Mouse (Mus musculus) forebrain, embryonic 15.5 days (tissue): ENCODE results near the gene Vav2. TPM values are rescaled to one million over a fixed set of nuclear protein-coding genes. Genes with fewer than 3 reads are reported as not detected.

Experiments used
- ATAC-seq: fragments of 200-750 bp; cut with Nextera tagmentation; replicated peaks from 2 replicates; pipeline ENCODE4 v1.8.0; 2017; ENCODE audit warnings: mild to moderate bottlenecking, moderate TSS enrichment, moderate library complexity
- H3K27ac ChIP-seq: fragments of 300-500 bp; sonication (generic); replicated peaks from 2 replicates; pipeline ENCODE4 v1.5.1; 2015; ENCODE audit warnings: mild to moderate bottlenecking, inconsistent platforms
- H3K27me3 ChIP-seq: fragments of 300-500 bp; sonication (generic); 2 replicates; pipeline ENCODE4 v1.6.1; 2015; ENCODE audit warnings: inconsistent platforms
- H3K36me3 ChIP-seq: fragments of 300-500 bp; sonication (generic); 2 replicates; pipeline ENCODE4 v1.6.1; 2015; ENCODE audit warnings: mild to moderate bottlenecking, inconsistent platforms
- H3K4me1 ChIP-seq: fragments of 300-500 bp; sonication (generic); 2 replicates; pipeline ENCODE4 v1.6.1; 2015; ENCODE audit warnings: inconsistent platforms
- H3K4me2 ChIP-seq: fragments of 300-500 bp; sonication (generic); replicated peaks from 2 replicates; pipeline ENCODE4 v1.6.1; 2015; ENCODE audit warnings: mild to moderate bottlenecking, inconsistent platforms
- H3K4me3 ChIP-seq: fragments of 300-500 bp; sonication (generic); 2 replicates; pipeline ENCODE4 v1.5.1; 2015; ENCODE audit warnings: mild to moderate bottlenecking, inconsistent platforms
- H3K9ac ChIP-seq: fragments of 300-500 bp; sonication (generic); replicated peaks from 2 replicates; pipeline ENCODE4 v1.6.1; 2015; ENCODE audit warnings: mild to moderate bottlenecking, inconsistent platforms
- H3K9me3 ChIP-seq: fragments of 300-500 bp; sonication (generic); 2 replicates; pipeline ENCODE4 v1.6.1; 2016; ENCODE audit warnings: inconsistent platforms
- WGBS: fragments of 180-500 bp; shearing (Covaris S2); methylation state at CpG from one replicate; pipeline ENCODE4 v1.1.7; 2015; ENCODE audit warnings: mixed read lengths; 5-methylcytosine and 5-hydroxymethylcytosine counted together
- polyA plus RNA-seq: library from polyadenylated mRNA; unstranded; fragments of >200 nt; fragmentation: Nextera tagmentation; extraction: Ambion mirVana; gene quantifications from 2 replicates; pipeline ENCODE4 v1.2.1, GENCODE M21; 2015

The Vav2 gene
- polyA plus RNA-seq, 1 experiment from 2014 or later = 13.9 TPM

DNA sequence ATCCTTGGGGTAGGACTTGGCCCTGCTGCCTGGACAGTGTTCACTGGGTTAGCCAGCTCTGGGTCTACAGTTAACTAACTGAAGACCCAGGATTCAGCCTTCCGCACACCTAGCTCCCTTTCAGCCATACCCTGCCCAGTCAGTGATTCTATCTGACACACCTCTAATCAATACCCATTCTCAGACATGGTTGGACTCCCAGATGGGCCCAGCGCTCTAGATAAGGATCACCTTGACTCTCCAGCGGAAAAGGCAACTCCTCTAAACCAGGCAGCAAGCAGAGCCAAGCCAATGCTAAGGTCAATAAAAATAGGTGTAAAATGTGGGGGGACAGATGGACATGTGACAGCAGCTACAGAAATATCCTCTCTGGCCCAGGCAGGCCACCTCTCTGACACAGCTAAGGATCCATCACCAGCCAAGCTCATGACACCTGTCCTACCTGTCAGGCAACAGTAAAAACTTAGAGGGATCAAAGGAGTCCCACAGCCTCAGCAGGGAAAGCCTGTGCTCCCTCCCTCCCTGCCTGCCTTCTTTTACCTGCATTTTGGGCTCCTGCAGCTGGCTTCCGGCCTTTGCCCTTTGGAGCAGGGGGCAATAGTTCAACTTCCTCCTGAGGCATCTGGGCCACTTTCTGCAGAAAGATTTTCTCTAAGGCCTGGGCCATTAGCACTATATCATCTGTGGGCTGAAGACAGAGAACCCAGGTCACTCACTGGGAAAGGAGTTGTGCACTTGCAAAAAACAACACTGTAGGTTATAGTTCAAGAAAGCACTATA lies 35.2 kb upstream of the Vav2 start:
- no peak overlapping the region for H3K9ac ChIP-seq
- peaks cover 71% of the 10 kb centered on the region for H3K36me3 ChIP-seq
- 92% methylated on average over 4 of the region's 4 CpGs for whole genome bisulfite sequencing
- H3K4me2 ChIP-seq = no peak overlapping the region
- no peak overlapping the region for H3K4me3 ChIP-seq
- H3K27me3 ChIP-seq = no peaks in the 10 kb centered on the region
- H3K4me1 ChIP-seq = no peaks in the 10 kb centered on the region
- no peak overlapping the region for H3K27ac ChIP-seq
- H3K9me3 ChIP-seq = no peaks in the 10 kb centered on the region
- ATAC-seq = no peak

DNA sequence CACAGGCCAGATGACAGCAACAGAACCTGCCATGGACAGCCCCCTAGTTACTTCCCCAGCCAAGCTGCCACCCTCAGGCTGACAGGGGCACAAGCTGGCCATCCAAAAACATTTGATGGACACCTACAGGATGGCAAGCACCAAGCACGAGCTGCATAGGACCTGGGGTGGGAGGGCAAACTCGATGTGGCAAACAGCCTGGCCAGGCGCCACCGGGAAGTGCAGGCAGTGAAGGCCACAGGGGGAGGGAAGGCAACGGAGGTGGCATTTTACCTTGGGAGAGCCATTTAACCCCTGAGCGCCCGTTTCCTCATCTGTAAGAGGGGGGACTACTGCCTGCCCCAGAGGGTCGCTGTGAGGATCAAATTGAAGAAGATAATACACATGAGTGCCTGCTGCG lies 33.8 kb upstream of the Vav2 start:
- Histone ChIP-seq H3K36me3 (peaks cover 84% of the 10 kb centered on the region), H3K27ac (no peak overlapping the region), H3K4me3 (no peak overlapping the region), H3K4me2 (no peak overlapping the region), H3K27me3 (no peaks in the 10 kb centered on the region), H3K9ac (no peak overlapping the region), H3K4me1 (no peaks in the 10 kb centered on the region), H3K9me3 (no peaks in the 10 kb centered on the region)
- WGBS = 67% methylated on average over 9 of the region's 9 CpGs
- no peak for ATAC-seq

DNA sequence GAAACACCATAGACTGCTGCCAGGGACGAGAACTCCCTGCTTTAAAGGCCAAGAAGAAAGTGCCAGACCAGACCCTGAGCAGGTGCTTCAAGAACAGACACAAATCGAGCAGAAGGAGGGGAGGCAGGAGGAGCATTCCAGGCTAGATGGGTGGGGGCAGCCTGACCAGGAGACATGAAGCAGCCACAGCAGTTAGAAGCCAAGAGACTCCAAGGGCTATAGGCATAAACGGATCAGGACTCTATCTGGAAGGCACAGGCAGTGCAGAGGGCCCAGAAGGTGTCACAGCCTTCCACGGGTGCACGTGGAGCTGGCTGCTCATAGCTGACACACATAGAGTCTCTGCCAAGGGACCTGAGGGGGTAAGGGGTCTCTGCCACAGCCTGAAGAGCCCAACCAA lies 33.3 kb upstream of the Vav2 start:
- H3K27ac ChIP-seq = no peak overlapping the region
- H3K9me3 ChIP-seq = no peaks in the 10 kb centered on the region
- peaks cover 89% of the 10 kb centered on the region for H3K36me3 ChIP-seq
- H3K4me3 ChIP-seq = no peak overlapping the region
- no peaks in the 10 kb centered on the region for H3K4me1 ChIP-seq
- WGBS = 86% methylated on average over 5 of the region's 5 CpGs
- no peak overlapping the region for H3K4me2 ChIP-seq
- H3K27me3 ChIP-seq = no peaks in the 10 kb centered on the region
- ATAC-seq = no peak
- no peak overlapping the region for H3K9ac ChIP-seq

DNA sequence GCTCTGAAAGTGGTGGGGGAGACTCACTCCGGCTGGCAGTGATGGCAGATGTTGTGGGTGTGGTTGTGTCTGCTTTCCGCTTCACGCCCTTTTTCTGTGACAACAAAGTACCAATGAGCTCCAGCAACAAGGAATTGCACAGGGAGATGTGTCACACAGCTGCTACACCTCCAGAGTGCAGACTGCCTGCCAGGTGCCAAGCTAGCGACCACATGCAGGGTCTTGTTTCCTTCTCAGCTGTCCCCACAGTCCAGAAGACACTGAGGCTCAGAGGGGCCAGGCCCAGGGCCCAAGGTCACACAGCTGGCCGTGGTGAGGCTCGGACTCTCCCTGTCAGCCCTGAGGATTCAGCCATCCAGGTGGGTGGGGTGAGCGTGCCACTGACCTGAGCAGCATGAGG lies 32.9 kb upstream of the Vav2 start:
- Histone ChIP-seq H3K27me3 (no peaks in the 10 kb centered on the region), H3K27ac (no peak overlapping the region), H3K9me3 (no peaks in the 10 kb centered on the region), H3K4me1 (no peaks in the 10 kb centered on the region), H3K4me3 (no peak overlapping the region), H3K36me3 (peaks cover 92% of the 10 kb centered on the region), H3K9ac (no peak overlapping the region), H3K4me2 (no peak overlapping the region)
- no peak for ATAC-seq
- 88% methylated on average over 7 of the region's 7 CpGs for WGBS

DNA sequence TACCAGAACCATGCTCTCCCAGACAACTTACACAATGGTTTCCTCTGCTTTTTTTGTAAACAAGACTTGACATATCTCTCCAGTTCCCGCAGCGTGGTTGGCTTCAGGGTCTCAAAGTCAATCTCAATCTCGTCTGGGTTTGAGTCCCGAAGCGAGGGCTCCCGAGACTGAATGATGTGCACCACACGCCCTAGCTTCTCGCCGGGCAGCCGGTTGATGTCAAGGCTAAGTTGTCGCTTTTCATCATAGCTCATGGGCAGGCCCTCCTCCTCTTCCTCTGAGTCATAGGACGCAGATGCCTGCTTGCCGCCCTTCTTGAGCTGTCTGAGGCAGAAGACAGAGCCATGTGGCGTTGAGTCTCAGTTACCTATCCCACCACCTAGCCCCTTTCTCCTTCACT lies 23.4 kb upstream of the Vav2 start:
- no peaks in the 10 kb centered on the region for H3K9me3 ChIP-seq
- 91% methylated on average over 14 of the region's 14 CpGs for WGBS

DNA sequence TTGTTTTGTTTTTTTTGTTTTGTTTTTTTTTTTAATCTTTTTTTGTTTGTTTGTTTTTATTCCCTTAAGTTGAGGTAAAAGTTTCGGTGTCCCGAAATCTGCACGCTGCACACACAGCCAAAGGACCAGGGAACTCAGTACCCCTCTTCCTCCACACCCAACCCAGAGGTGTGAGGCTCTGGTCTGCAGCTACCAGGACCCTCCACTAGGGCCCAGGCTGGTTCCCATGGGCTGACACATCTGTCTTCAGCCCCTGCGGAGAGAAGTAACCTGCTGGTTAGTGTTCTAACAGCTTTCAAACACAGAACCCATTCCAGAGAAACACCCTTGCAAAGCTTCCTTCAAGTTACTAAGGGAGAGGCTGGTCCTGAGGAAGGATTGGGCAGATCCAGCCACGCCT lies 20.9 kb upstream of the Vav2 start:
- 84% methylated on average over 5 of the region's 5 CpGs for WGBS
- H3K9me3 ChIP-seq = no peaks in the 10 kb centered on the region
- H3K9ac ChIP-seq = no peak overlapping the region
- ATAC-seq = no peak
- peaks cover 10% of the 10 kb centered on the region for H3K4me1 ChIP-seq
- no peak overlapping the region for H3K4me3 ChIP-seq
- H3K36me3 ChIP-seq = peaks cover 73% of the 10 kb centered on the region
- no peak overlapping the region for H3K27ac ChIP-seq
- no peak overlapping the region for H3K4me2 ChIP-seq
- no peaks in the 10 kb centered on the region for H3K27me3 ChIP-seq

More for the DNA sequence above, 23.4 kb upstream of the Vav2 start:
- no peak for ATAC-seq
- Histone ChIP-seq H3K36me3 (peaks cover 94% of the 10 kb centered on the region), H3K4me1 (no peaks in the 10 kb centered on the region), H3K4me2 (no peak overlapping the region), H3K4me3 (no peak overlapping the region), H3K9ac (no peak overlapping the region), H3K27ac (no peak overlapping the region), H3K27me3 (no peaks in the 10 kb centered on the region)

DNA sequence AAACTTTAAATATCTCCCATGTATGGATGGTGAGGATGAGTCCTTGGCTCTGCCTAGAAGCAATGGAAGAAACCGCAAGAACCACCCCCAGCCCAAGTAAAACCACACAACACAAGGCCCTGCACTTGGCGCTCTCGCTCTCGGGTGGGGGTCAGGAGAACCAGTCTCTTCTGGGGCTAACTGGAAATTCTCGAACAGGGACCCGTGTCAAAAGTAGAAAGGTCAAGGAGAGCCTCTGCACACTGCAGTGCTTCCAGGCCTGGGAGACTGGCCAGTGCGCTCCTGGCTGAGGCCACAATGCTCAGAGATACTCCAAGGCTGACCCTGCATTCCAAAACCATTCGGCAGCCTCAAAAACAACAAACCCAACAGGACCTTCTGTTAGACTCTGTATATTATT lies 20.0 kb upstream of the Vav2 start:
- WGBS = 91% methylated on average over 8 of the region's 8 CpGs
- H3K4me1 ChIP-seq = peaks cover 15% of the 10 kb centered on the region

DNA sequence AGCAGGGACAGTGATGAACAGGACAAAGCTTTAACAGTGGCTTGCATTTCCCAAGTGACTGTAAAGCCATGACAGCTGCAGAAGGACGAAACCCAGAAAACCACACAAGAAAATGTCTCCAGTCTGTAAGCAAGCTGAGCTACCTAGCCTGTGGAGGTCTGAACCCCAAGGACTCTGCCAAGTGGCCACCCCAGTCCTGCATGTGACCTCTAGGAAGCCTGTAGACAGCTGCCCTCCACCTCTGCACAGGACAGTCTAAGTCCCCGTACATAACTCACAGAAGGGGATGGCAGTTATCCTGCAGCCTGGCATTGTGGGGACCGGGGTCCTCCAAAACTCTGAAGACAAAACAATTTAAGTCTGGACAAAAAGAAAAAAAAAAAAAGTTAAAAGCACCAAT lies 19.1 kb upstream of the Vav2 start:
- ATAC-seq = no peak
- Histone ChIP-seq H3K27me3 (no peaks in the 10 kb centered on the region), H3K4me2 (no peak overlapping the region), H3K9me3 (no peaks in the 10 kb centered on the region), H3K36me3 (peaks cover 56% of the 10 kb centered on the region), H3K9ac (no peak overlapping the region), H3K4me1 (peaks cover 17% of the 10 kb centered on the region), H3K27ac (no peak overlapping the region), H3K4me3 (no peak overlapping the region)
- WGBS = 90% methylated on average over 3 of the region's 3 CpGs

More for the DNA sequence above, 20.0 kb upstream of the Vav2 start:
- Histone ChIP-seq H3K4me2 (no peak overlapping the region), H3K4me3 (no peak overlapping the region), H3K27me3 (no peaks in the 10 kb centered on the region), H3K27ac (no peak overlapping the region), H3K9ac (no peak overlapping the region), H3K9me3 (no peaks in the 10 kb centered on the region), H3K36me3 (peaks cover 65% of the 10 kb centered on the region)
- ATAC-seq = no peak

DNA sequence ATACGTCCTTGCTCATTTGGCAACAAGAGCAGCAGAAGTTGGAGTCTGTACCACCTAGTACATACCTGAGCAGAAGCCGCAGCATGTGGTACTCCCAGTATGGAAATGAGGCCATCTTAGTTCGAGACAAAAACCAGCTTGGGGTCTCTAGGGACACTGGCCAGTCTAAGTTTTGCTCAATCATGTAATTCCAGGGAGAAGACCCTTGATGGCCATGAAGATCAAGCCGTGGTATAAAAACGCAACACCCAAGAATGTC lies 16.5 kb upstream of the Vav2 start:
- Histone ChIP-seq H3K27me3 (no peaks in the 10 kb centered on the region), H3K4me2 (peak overlapping the region; percentile 55), H3K9ac (no peak overlapping the region), H3K36me3 (peaks cover 33% of the 10 kb centered on the region), H3K4me3 (peak overlapping the region; percentile 49), H3K9me3 (no peaks in the 10 kb centered on the region), H3K27ac (no peak overlapping the region), H3K4me1 (peaks cover 17% of the 10 kb centered on the region)
- 81% methylated on average over 5 of the region's 5 CpGs for WGBS
- ATAC-seq = no peak

DNA sequence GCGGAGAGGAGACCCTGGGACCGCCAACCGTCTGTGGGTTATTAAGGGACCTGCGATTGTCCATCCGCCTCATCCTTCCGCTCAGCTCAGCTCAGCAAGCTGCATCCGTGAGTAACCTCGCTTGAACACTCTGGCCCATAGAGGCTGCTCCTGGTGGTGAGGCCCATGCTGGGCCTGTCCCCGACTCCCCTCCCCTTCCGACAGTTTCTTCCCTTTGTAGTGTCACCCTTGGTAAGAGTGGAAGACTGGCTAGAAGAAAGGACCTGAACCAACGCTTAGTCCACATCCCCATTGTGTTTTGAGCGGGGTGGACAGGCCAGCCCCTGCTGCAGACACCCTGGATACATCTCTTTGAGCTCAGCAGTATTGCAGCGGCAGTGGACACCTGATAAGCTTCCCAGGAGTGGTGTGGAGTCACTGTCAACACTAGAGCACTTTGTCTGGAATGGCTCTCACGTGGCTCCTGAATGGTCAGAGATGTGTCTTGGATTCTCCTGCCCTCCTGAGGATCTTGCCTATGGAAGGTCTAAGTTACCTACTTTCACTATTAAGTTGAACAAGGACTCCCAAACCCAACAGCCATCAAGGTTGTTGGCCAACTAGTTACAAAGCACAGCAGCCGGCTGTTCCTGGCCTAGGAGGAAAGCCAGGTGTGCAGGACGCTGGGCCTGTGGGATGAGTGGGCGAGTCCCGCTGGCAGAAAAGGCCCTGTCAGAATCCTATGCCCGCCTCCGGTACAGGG lies 16.0 kb upstream of the Vav2 start:
- peak; percentile 59 for ATAC-seq
- peak overlapping the region; percentile 67 for H3K9ac ChIP-seq
- peaks cover 28% of the 10 kb centered on the region for H3K36me3 ChIP-seq
- peak overlapping the region; percentile 55 for H3K4me2 ChIP-seq
- no peaks in the 10 kb centered on the region for H3K9me3 ChIP-seq
- peak overlapping the region; percentile 49 for H3K4me3 ChIP-seq
- peaks cover 17% of the 10 kb centered on the region for H3K4me1 ChIP-seq
- 34% methylated on average over 20 of the region's 20 CpGs for WGBS
- H3K27ac ChIP-seq = peak overlapping the region; percentile 85
- no peaks in the 10 kb centered on the region for H3K27me3 ChIP-seq

DNA sequence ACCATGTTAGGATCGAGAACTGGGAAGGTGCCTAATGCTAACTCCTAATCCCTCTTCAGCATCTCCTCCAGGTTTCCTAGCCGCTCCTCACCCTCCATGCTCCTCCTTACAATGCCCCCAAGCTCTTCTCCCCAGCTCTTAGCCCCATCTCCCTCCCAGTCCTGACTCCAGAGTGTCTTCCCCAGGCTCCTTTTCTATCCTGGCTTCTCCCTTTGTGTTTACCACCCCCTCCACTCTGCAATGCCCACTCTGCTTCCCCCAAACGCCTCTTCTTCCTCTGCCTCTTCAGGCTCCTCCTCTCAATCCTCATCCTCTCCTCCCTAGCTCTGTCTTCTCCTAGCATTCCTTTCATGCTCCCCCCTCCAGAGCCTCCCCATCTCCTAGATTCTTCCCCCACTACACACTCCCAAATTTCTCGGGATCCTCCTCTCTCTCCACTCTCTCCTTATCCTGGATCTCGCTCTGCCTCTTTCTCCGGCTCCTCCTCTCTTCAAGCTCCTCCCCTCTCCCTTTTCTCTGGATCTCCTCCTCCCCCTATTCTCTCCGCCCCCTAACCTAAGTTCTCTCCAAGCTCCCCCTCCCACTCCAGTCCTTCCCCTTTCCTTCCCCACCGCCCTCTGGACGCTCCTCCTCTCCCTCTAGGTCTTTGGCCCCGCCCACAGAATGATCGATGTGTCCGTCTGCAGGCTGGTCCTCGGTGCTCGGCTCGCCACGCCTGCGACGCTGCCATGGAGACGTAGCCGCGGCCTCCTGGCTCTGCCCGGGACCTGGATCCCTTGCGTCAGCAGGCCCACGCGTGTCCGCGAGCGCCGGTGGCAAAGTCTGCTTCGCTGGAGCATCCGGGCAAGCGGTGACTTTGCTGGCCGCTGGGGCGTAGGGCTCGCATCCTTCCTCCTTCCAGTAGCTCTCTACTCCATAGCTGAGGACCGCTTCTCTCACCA lies 15.2 kb upstream of the Vav2 start, which contains the start of gene Brd3os:
TSS of gene Brd3os (plus strand) at position 558 of the 941 bp plus-strand sequence.
- H3K4me2 ChIP-seq = peak within 1 kb of the TSS; percentile 55
- peak within 1 kb of the TSS; percentile 49 for H3K4me3 ChIP-seq
- under 1% methylated on average over 36 of the region's 36 CpGs for WGBS
- peaks cover 17% of the 10 kb centered on the region for H3K4me1 ChIP-seq
- H3K27me3 ChIP-seq = no peaks in the 10 kb centered on the region
- H3K27ac ChIP-seq = peak within 1 kb of the TSS; percentile 85
- peak; percentile 89 for ATAC-seq
- peaks cover 19% of the 10 kb centered on the region for H3K36me3 ChIP-seq
- H3K9me3 ChIP-seq = no peaks in the 10 kb centered on the region
- peak within 1 kb of the TSS; percentile 67 for H3K9ac ChIP-seq

DNA sequence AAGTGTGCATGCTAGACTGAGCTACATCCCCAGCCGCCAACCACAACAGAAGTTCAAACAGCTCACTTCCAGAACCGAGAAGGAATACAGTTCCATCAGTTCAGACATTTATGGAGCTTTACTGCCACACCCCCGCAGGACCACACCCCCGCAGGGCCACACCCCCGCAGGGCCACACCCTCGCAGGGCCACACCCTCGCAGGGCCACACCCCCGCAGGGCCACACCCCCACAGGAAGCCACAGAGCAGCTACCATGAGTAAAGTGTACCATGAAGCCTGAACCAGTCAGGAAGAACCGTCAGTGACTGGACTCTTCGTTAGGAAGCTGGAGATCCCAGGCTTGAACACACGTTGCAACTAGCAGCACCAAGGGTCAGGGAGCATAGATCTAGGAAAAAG lies 11.4 kb upstream of the Vav2 start:
- Histone ChIP-seq H3K9ac (no peak overlapping the region), H3K36me3 (no peaks in the 10 kb centered on the region), H3K9me3 (no peaks in the 10 kb centered on the region), H3K4me1 (peaks cover 12% of the 10 kb centered on the region), H3K27ac (no peak overlapping the region), H3K4me2 (no peak overlapping the region), H3K27me3 (0 out of 2 replicates have a peak, but pooled peaks cover 3% of the 10 kb centered on the region), H3K4me3 (no peak overlapping the region)
- ATAC-seq = no peak
- WGBS = 24% methylated on average over 11 of the region's 11 CpGs
